Mouse (Mus musculus) limb, embryonic 13.5 days (tissue): ENCODE data around the gene Foxo6. TPM values are rescaled to one million over a fixed set of nuclear protein-coding genes. Genes with fewer than 3 reads are reported as not detected.

Experiments
- ATAC-seq: fragments of 200-750 bp; cut with Nextera tagmentation; 2 replicates; pipeline ENCODE4 v1.8.0; 2017; ENCODE audit warnings: low read depth, moderate number of reproducible peaks, moderate TSS enrichment; ENCODE audit not compliant: low FRiP score
- H3K27ac ChIP-seq: fragments of 300-500 bp; sonication (generic); 2 replicates; pipeline ENCODE4 v1.5.1; 2015; ENCODE audit warnings: inconsistent platforms, mild to moderate bottlenecking, moderate library complexity
- H3K27me3 ChIP-seq: fragments of 300-500 bp; sonication (generic); 2 replicates; pipeline ENCODE4 v1.6.1; 2015; ENCODE audit warnings: mild to moderate bottlenecking, inconsistent platforms
- H3K36me3 ChIP-seq: fragments of 300-500 bp; sonication (generic); 2 replicates; pipeline ENCODE4 v1.6.1; 2015; ENCODE audit warnings: inconsistent platforms, mild to moderate bottlenecking, moderate library complexity
- H3K4me1 ChIP-seq: fragments of 300-500 bp; sonication (generic); 2 replicates; pipeline ENCODE4 v1.6.1; 2015; ENCODE audit warnings: inconsistent platforms
- H3K4me2 ChIP-seq: fragments of 300-500 bp; sonication (generic); replicated peaks from 2 replicates; pipeline ENCODE4 v1.6.1; 2015; ENCODE audit warnings: inconsistent platforms, mild to moderate bottlenecking, moderate library complexity
- H3K4me3 ChIP-seq: fragments of 300-500 bp; sonication (generic); 2 replicates; pipeline ENCODE4 v1.5.1; 2015; ENCODE audit warnings: moderate library complexity, mild to moderate bottlenecking, inconsistent platforms
- H3K9ac ChIP-seq: fragments of 300-500 bp; sonication (generic); 2 replicates; pipeline ENCODE4 v1.6.1; 2015; ENCODE audit warnings: mild to moderate bottlenecking, inconsistent platforms
- H3K9me3 ChIP-seq: fragments of 300-500 bp; sonication (generic); 2 replicates; pipeline ENCODE4 v1.6.1; 2016; ENCODE audit warnings: inconsistent platforms
- WGBS: fragments of 180-500 bp; shearing (Covaris S2); methylation state at CpG from one replicate; pipeline ENCODE4 v1.1.7; 2015; 5-methylcytosine and 5-hydroxymethylcytosine counted together
- polyA plus RNA-seq: library from polyadenylated mRNA; unstranded; fragments of >200 nt; fragmentation: Nextera tagmentation; extraction: Ambion mirVana; gene quantifications from 2 replicates; pipeline ENCODE4 v1.2.1, GENCODE M21; 2015

The Foxo6 gene
- polyA plus RNA-seq, 1 experiment from 2014 or later = 0.05 TPM

DNA sequence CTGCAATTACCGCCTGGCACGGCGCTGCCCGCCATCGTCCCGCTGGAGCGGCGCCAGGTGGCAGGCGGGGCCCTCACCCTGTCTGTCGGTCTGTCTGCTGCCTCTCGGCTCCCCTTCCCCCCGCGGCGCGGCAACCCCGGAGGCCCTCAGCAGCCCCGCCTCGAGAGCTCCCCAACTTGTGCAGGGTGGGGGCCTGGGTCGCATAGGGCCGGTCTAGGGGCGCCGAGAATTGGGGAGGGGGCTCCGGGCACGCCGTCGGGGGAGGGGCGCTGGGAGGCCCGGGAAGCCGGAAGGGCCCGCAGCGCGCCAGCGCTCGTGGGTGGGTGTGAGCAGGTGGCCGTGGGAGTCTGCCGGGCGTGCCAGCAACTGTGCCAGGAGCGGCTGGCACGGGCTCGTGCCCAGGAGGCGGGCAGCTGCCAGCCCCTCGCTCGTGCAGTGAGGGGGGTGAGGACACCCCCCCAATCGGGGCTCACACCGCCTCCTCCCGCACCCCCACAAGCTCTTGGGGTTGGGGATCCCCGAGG, 4.5 kb downstream of the Foxo6 start:
- Histone ChIP-seq H3K27ac (no peak overlapping the region), H3K4me3 (peak overlapping the region; percentile 47), H3K27me3 (peaks cover 99% of the 10 kb centered on the region), H3K9ac (peak overlapping the region; percentile 60), H3K4me2 (peak overlapping the region; percentile 89), H3K9me3 (no peaks in the 10 kb centered on the region), H3K4me1 (peaks cover 33% of the 10 kb centered on the region), H3K36me3 (no peaks in the 10 kb centered on the region)
- under 1% methylated on average over 44 of the region's 47 CpGs for WGBS
- ATAC-seq = no peak

DNA sequence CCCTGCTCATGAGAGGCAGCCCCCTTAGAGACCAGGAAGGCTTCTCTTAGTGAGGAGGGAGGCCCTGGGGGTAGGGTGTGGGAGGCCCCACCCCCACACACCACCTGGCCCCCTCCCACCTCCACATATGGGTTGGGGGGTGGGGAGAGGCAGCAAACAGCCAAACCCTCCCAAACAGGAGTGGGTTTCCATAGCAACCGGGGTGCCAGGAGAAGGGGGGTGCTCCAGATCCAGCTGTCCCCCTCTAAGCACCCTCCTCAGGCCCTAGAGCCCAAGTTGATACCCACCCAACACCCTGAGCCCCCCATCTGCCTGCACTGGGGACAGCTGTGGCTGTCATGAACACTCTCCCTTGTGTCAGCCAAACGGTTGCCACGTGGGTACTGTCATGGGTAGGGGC, 6.1 kb downstream of the Foxo6 start:
- no peak overlapping the region for H3K4me2 ChIP-seq
- H3K9me3 ChIP-seq = no peaks in the 10 kb centered on the region
- H3K27me3 ChIP-seq = peaks cover 98% of the 10 kb centered on the region
- no peaks in the 10 kb centered on the region for H3K36me3 ChIP-seq
- ATAC-seq = no peak
- H3K9ac ChIP-seq = no peak overlapping the region
- H3K27ac ChIP-seq = no peak overlapping the region
- WGBS = 73% methylated on average over 3 of the region's 3 CpGs
- no peak overlapping the region for H3K4me3 ChIP-seq
- H3K4me1 ChIP-seq = peaks cover 29% of the 10 kb centered on the region

GRCm38 (mm10) chr4:120280432-120280831, 6.7 kb downstream of the Foxo6 start:
- WGBS = 81% methylated on average over 12 of the region's 12 CpGs
- Histone ChIP-seq H3K27ac (no peak overlapping the region), H3K4me1 (peaks cover 29% of the 10 kb centered on the region), H3K36me3 (no peaks in the 10 kb centered on the region), H3K4me2 (no peak overlapping the region), H3K9me3 (no peaks in the 10 kb centered on the region), H3K27me3 (peaks cover 98% of the 10 kb centered on the region), H3K4me3 (no peak overlapping the region), H3K9ac (no peak overlapping the region)
- ATAC-seq = no peak

DNA sequence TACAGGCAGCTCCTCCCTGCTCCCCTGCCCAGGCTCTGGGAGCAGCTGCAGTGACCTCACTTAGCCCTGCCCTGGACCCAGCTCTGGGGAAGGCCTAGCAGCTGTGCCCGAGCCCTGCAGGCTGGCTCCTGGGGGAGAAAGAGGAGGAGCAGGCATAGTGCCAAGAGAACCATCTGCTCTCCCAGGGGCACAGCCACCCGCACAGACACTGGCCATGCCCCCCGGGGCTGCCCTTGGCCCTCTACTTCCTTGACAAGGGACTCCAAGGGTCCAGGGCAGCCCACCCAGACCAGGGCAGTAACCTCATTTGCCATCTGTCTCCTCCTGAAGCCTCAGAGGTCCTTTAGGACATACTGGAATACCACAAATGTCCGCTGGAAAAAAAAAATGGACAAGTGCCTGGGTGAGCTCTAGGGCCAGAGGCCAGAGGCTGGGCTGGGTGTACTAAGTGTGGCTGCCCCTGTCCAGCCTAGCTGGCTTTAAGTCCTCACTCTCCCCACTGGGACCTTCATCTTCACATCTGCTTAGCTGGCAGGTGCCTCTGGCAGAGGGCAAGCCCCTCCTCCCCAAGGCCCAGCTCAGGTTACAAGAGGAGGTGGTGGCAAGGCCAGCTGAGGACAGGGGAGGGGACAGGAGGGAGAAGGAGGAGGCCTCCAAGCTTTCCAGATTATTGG, 9.8 kb downstream of the Foxo6 start:
- Histone ChIP-seq H3K4me2 (no peak overlapping the region), H3K9ac (no peak overlapping the region), H3K27ac (no peak overlapping the region), H3K27me3 (peaks cover 97% of the 10 kb centered on the region), H3K36me3 (no peaks in the 10 kb centered on the region), H3K4me3 (no peak overlapping the region), H3K9me3 (no peaks in the 10 kb centered on the region), H3K4me1 (peaks cover 17% of the 10 kb centered on the region)
- peak; percentile 36; the same call in 1 of the 2 replicates for ATAC-seq
- WGBS = 28% methylated on average over 4 of the region's 4 CpGs

GRCm38 (mm10) chr4:120275487-120275886, 11.7 kb downstream of the Foxo6 start:
- H3K4me1 ChIP-seq = peaks cover 16% of the 10 kb centered on the region
- H3K27ac ChIP-seq = no peak overlapping the region
- no peaks in the 10 kb centered on the region for H3K9me3 ChIP-seq
- H3K4me2 ChIP-seq = no peak overlapping the region
- no peaks in the 10 kb centered on the region for H3K36me3 ChIP-seq
- WGBS = 76% methylated on average over 9 of the region's 9 CpGs
- no peak for ATAC-seq
- peaks cover 97% of the 10 kb centered on the region for H3K27me3 ChIP-seq
- H3K4me3 ChIP-seq = no peak overlapping the region
- H3K9ac ChIP-seq = no peak overlapping the region

DNA sequence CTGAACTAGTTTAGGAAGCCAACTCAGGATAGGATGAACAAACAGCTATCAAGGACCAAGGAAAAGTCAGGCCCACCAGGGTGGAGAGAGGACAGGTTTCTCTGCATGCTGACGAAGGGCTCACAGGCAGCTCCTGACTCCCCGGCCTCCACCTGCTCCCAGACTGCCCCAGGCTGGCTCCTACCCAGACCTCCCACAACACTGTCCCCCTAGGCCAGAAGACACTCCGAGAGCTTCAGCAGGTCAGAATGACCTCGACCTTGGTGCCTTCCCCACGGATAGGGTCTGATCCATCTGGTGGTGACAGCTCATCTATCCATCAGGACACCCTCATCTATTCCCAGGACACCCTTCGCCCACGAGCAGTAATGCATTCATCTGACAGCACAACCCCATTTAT, 13.6 kb downstream of the Foxo6 start:
- no peak overlapping the region for H3K4me2 ChIP-seq
- no peak overlapping the region for H3K27ac ChIP-seq
- H3K9me3 ChIP-seq = no peaks in the 10 kb centered on the region
- 50% methylated on average over 7 of the region's 7 CpGs for WGBS
- H3K36me3 ChIP-seq = no peaks in the 10 kb centered on the region
- no peak for ATAC-seq
- H3K9ac ChIP-seq = no peak overlapping the region
- H3K4me3 ChIP-seq = no peak overlapping the region
- H3K4me1 ChIP-seq = peaks cover 30% of the 10 kb centered on the region
- H3K27me3 ChIP-seq = peaks cover 97% of the 10 kb centered on the region

- peaks cover 37% of the 10 kb centered on the region for H3K4me1 ChIP-seq
- H3K9me3 ChIP-seq = no peaks in the 10 kb centered on the region
- ATAC-seq = no peak
- no peak overlapping the region for H3K9ac ChIP-seq
- no peak overlapping the region for H3K4me3 ChIP-seq
- H3K36me3 ChIP-seq = no peaks in the 10 kb centered on the region
- H3K4me2 ChIP-seq = no peak overlapping the region
- H3K27ac ChIP-seq = no peak overlapping the region
- 71% methylated on average over 6 of the region's 6 CpGs for WGBS
- peaks cover 97% of the 10 kb centered on the region for H3K27me3 ChIP-seq
These were observed 15.1 kb downstream of the Foxo6 start for GRCm38 (mm10) chr4:120271886-120272580.

DNA sequence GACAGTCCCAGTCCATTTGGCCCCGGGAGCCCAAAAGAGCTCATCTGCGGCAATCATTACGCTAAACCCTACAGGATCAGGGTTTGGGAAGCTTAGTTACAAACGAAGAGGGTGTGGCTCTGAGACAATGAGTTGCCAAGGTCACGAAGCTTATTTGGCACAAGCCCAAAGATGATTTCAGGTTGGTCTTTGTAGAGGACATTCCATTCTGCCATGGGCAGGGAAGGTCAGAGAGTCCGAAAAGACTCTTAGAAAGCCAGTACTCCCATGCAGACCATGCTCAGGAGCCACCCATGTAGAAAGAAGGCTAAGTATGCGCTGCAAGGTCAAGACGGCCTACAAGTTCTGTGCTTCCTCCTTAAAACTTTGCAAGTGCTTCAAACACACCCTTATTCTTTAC, 15.9 kb downstream of the Foxo6 start:
- no peak for ATAC-seq
- H3K4me2 ChIP-seq = no peak overlapping the region
- no peak overlapping the region for H3K9ac ChIP-seq
- no peaks in the 10 kb centered on the region for H3K9me3 ChIP-seq
- peaks cover 37% of the 10 kb centered on the region for H3K4me1 ChIP-seq
- no peak overlapping the region for H3K27ac ChIP-seq
- no peaks in the 10 kb centered on the region for H3K36me3 ChIP-seq
- no peak overlapping the region for H3K4me3 ChIP-seq
- 67% methylated on average over 8 of the region's 8 CpGs for WGBS
- peaks cover 98% of the 10 kb centered on the region for H3K27me3 ChIP-seq

DNA sequence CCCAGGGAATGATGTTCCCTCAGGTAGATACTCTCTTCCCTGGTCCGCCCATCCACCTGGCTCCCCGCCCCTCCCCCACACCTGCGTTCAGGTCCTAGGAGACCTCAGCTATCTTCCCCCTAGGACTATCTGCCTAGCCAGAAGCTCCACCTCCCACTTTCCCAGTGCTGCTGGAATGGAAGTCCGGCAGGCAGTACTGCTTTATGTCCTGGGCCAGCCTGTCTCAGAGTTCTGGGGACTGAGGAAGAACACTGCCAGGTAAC, 16.3 kb downstream of the Foxo6 start:
- ATAC-seq = no peak
- 29% methylated on average over 4 of the region's 4 CpGs for WGBS
- Histone ChIP-seq H3K4me3 (no peak overlapping the region), H3K9ac (no peak overlapping the region), H3K36me3 (no peaks in the 10 kb centered on the region), H3K9me3 (no peaks in the 10 kb centered on the region), H3K27me3 (peaks cover 98% of the 10 kb centered on the region), H3K4me2 (no peak overlapping the region), H3K27ac (no peak overlapping the region), H3K4me1 (peaks cover 37% of the 10 kb centered on the region)

- H3K9me3 ChIP-seq = no peaks in the 10 kb centered on the region
- H3K27ac ChIP-seq = no peak overlapping the region
- 64% methylated on average over 4 of the region's 4 CpGs for WGBS
- no peak overlapping the region for H3K9ac ChIP-seq
- H3K36me3 ChIP-seq = no peaks in the 10 kb centered on the region
- no peak overlapping the region for H3K4me3 ChIP-seq
- no peak for ATAC-seq
- H3K4me1 ChIP-seq = peaks cover 37% of the 10 kb centered on the region
- H3K4me2 ChIP-seq = no peak overlapping the region
- H3K27me3 ChIP-seq = peaks cover 98% of the 10 kb centered on the region
These were observed 16.8 kb downstream of the Foxo6 start for GRCm38 (mm10) chr4:120270148-120270936.

DNA sequence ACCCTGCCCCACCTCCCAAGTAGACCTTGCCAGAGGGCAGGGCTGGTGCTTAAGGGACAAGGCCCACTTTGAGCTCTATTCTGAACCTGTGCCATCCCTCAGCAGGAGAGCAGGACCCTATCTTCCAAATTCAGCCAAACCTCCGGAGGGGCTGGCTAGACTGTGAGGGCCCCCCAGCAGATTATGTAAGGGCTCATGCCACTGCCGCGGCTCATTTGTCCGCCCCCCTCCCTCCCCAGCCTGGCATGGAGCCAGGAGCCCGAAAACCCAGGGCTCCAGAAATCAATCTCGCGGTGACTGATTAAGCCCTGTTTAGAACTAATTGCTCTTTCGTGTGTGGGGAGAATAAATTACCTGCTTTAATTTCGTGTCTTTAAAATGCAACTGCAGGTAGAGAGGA, 17.7 kb downstream of the Foxo6 start:
- no peaks in the 10 kb centered on the region for H3K9me3 ChIP-seq
- H3K4me3 ChIP-seq = no peak overlapping the region; the same call in 1 of the 2 replicates
- H3K9ac ChIP-seq = no peak overlapping the region
- 5% methylated on average over 9 of the region's 9 CpGs for WGBS
- peaks cover 98% of the 10 kb centered on the region for H3K27me3 ChIP-seq
- H3K4me2 ChIP-seq = no peak overlapping the region
- H3K36me3 ChIP-seq = no peaks in the 10 kb centered on the region
- no peak overlapping the region for H3K27ac ChIP-seq
- no peak for ATAC-seq
- H3K4me1 ChIP-seq = peaks cover 37% of the 10 kb centered on the region
